8 mouse cellular contexts compared by ENCODE assay signal in genomic region chr9:96758749-96759597, GRCm38 (mm10). TPM values are rescaled to one million over a fixed set of nuclear protein-coding genes. Genes with fewer than 3 reads are reported as not detected.
A peak's percentile ranks its signal among the peaks of the same experiment; 100 is the strongest.
DNase-seq lines count a peak whose midpoint lies in the region; ATAC-seq and TF ChIP-seq lines count a peak whose summit lies in the region.

No protein-coding gene starts in this region.

- peak; percentile 86 for TF ChIP-seq CTCF in olfactory bulb, adult 2 months (IDR thresholded peaks at IDR 0.05; ENCODE audit: insufficient read depth, low read depth, low read length)

- peak overlapping the region; percentile 77 for H3K27ac ChIP-seq in hindbrain, embryonic 10.5 days
- H3K27ac ChIP-seq in lung, embryonic 15.5 days, result peak overlapping the region; percentile 58
- peak overlapping the region; percentile 89 for H3K27ac ChIP-seq in olfactory bulb, adult 2 months (ENCODE audit: insufficient read depth, low read depth, low read length)

- H3K4me1 ChIP-seq in hindbrain, embryonic 10.5 days (replicated peaks), result peaks cover 3% of the 10 kb centered on the region; the same call in 1 of the 2 replicates
- H3K4me1 ChIP-seq in lung, embryonic 15.5 days, result peaks cover 7% of the 10 kb centered on the region; the same call in 1 of the 2 replicates
- H3K4me1 ChIP-seq in olfactory bulb, adult 2 months (ENCODE audit: control insufficient read depth, insufficient read depth, low read length), result no peaks in the 10 kb centered on the region

- H3K36me3 ChIP-seq in hindbrain, embryonic 10.5 days, result no peaks in the 10 kb centered on the region
- no peaks in the 10 kb centered on the region for H3K36me3 ChIP-seq in lung, embryonic 15.5 days

- no peaks in the 10 kb centered on the region for H3K27me3 ChIP-seq in hindbrain, embryonic 10.5 days (ENCODE audit: insufficient read depth, poor library complexity, severe bottlenecking)
- H3K27me3 ChIP-seq in lung, embryonic 15.5 days, result no peaks in the 10 kb centered on the region

- DNase-seq in Muller cell, postnatal 12 days (ENCODE audit: inconsistent ontology term), result peak; percentile 84
- peak; percentile 76 for DNase-seq in cerebellum, adult 8-10 months
- DNase-seq in forelimb bud, embryonic 11.5 days (ENCODE audit: low read depth, low spot score), result peak; percentile 93
- peak; percentile 77 for DNase-seq in hindbrain, embryonic 10.5 days (ENCODE audit: low spot score)
- DNase-seq in layer of hippocampus, adult 9-10 months (ENCODE audit: low spot score), result peak; percentile 90
- peak; percentile 58 to 81 for DNase-seq in thymus, postnatal 10 days (ENCODE audit: low spot score in 2 of 2)

- H3K4me3 ChIP-seq in hindbrain, embryonic 10.5 days, result peak overlapping the region; percentile 50
- peak overlapping the region; percentile 34 for H3K4me3 ChIP-seq in lung, embryonic 15.5 days
- H3K4me3 ChIP-seq in olfactory bulb, adult 2 months (ENCODE audit: insufficient read depth, low read depth, low read length), result peak overlapping the region; percentile 41

- H3K9ac ChIP-seq in lung, embryonic 15.5 days, result no peak overlapping the region

- no peaks in the 10 kb centered on the region for H3K9me3 ChIP-seq in hindbrain, embryonic 10.5 days
- no peaks in the 10 kb centered on the region for H3K9me3 ChIP-seq in lung, embryonic 15.5 days

- peak; percentile 88 for ATAC-seq in lung, embryonic 15.5 days (ENCODE audit: borderline replicate concordance, extremely low read depth, low FRiP score, low TSS enrichment)

- 15% methylated on average over 22 of the region's 22 CpGs for WGBS in hindbrain, embryonic 10.5 days
- WGBS in lung, embryonic 15.5 days, result 8% methylated on average over 22 of the region's 22 CpGs
- 6% methylated on average over 22 of the region's 22 CpGs for WGBS in olfactory bulb, adult 2 months

- no peak for TF ChIP-seq POLR2A in olfactory bulb, adult 2 months (IDR thresholded peaks at IDR 0.05; ENCODE audit: insufficient read depth, low read depth, low read length)

- peak overlapping the region; percentile 58 for H3K4me2 ChIP-seq in lung, embryonic 15.5 days

RNA-seq across cellular contexts. Expression of gene Zbtb38, which starts 6.3 kb away (rescaled TPM):
- polyA plus RNA-seq in hindbrain, embryonic 10.5 days (2016; fragmentation: Nextera tagmentation; extraction: Ambion mirVana), result 7.8 and 8.5 TPM in 2 replicates
- polyA plus RNA-seq in lung, embryonic 15.5 days (2015; fragmentation: Nextera tagmentation; extraction: Ambion mirVana), result 26.3 and 26.4 TPM in 2 replicates
- polyA plus RNA-seq in olfactory bulb, adult 2 months (2012; ENCODE audit: insufficient read depth, insufficient read length, low replicate concordance, missing spikeins), result 74.3 TPM in 1 of 2 replicates, not detected in the other

Comparison
In these comparisons a context has a peak if more than half of its experiments do, and no peak if none do; other contexts are left out.
1. Peak in every context shown above with its lines: DNase-seq, ATAC-seq, H3K4me3 ChIP-seq and H3K27ac ChIP-seq.